Mouse (Mus musculus) liver, embryonic 14.5 days (tissue): ENCODE measurements at regions not wholly inside any gene's neighbourhood (a gene's known extent, or its start where the extent isn't known, plus 50 kb on each side); places are given as distances from the start of the nearest gene placed in this dataset.

Experiments used
- CTCF ChIP-seq: IDR thresholded peaks from 2 replicates; pipeline ENCODE4 v1.5.1; 2016; ENCODE audit warnings: antibody characterized with exemption, low read depth, control low read depth
- EP300 ChIP-seq: IDR thresholded peaks from 2 replicates; pipeline ENCODE4 v1.6.1; 2016; ENCODE audit warnings: antibody characterized with exemption, low read depth

- TF ChIP-seq CTCF (no peak), EP300 (no peak)
Observed at GRCm38 (mm10) chr13:28512573-28513334, 255.4 kb downstream of the Gm11361 start.
